Mouse (Mus musculus) CH12.LX (cell line): ENCODE measurements at regions not wholly inside any gene's neighbourhood (a gene's known extent, or its start where the extent isn't known, plus 50 kb on each side); places are given as distances from the start of the nearest gene placed in this dataset.
"Not testable (repeated sequence)": the region's sequence is repeated elsewhere in the genome, so short reads cannot be mapped to it uniquely, and the experiment has no call there.

Source experiments
- DNase-seq: peaks from one replicate; pipeline ENCODE4 v3.0.0-alpha.2; 2013; ENCODE audit errors: extremely low read depth
- H3K27ac ChIP-seq: 2 replicates; pipeline ENCODE4 v1.5.1; 2012; ENCODE audit warnings: low read depth, mild to moderate bottlenecking, control low read depth, moderate library complexity; ENCODE audit not compliant: insufficient read depth
- H3K27me3 ChIP-seq: replicated peaks from 2 replicates; pipeline ENCODE3; 2012; ENCODE audit warnings: inconsistent platforms
- H3K36me3 ChIP-seq, 2 experiments: replicated peaks in 1 of 2; 2 replicates each; pipeline versions ENCODE3 to v1.6.1; 2012; ENCODE audit warnings: inconsistent platforms in 1 of 2, low read length in 1 of 2, mild to moderate bottlenecking in 1 of 2, mixed read lengths in 1 of 2, moderate library complexity in 1 of 2; ENCODE audit not compliant: control insufficient read depth in 1 of 2, insufficient read depth in 1 of 2
- H3K4me1 ChIP-seq, 2 experiments: 2 replicates each; pipeline ENCODE4 v1.6.1; 2012; ENCODE audit warnings: inconsistent platforms in 1 of 2, moderate library complexity in 1 of 2; ENCODE audit not compliant: insufficient read depth in 2 of 2, control insufficient read depth in 1 of 2
- H3K4me2 ChIP-seq: 2 replicates; pipeline ENCODE4 v1.6.1; 2012; ENCODE audit warnings: low read depth, mild to moderate bottlenecking, control low read depth; ENCODE audit not compliant: poor library complexity, insufficient read depth, severe bottlenecking
- H3K4me3 ChIP-seq, 3 experiments: fragments of 150-350 bp in 1 of 3; sonication (generic) in 1 of 3; replicated peaks in 1 of 3; 2 replicates each; pipeline versions ENCODE3 to v1.5.1; 2011 to 2012; ENCODE audit warnings: low read depth in 2 of 3, low read length in 2 of 3, mild to moderate bottlenecking in 2 of 3, moderate library complexity in 2 of 3, control low read depth in 1 of 3, improper control_type of control experiment in 1 of 3, inconsistent platforms in 1 of 3, mixed read lengths in 1 of 3; ENCODE audit not compliant: poor library complexity in 1 of 3
- H3K79me2 ChIP-seq: replicated peaks from 2 replicates; pipeline ENCODE4 v1.6.1; 2012; ENCODE audit warnings: mild to moderate bottlenecking, moderate library complexity; ENCODE audit not compliant: control insufficient read depth, poor library complexity, insufficient read depth, severe bottlenecking; ENCODE audit errors: extremely low read depth
- H3K9ac ChIP-seq: 2 replicates; pipeline ENCODE4 v1.6.1; 2012; ENCODE audit warnings: low read depth, mild to moderate bottlenecking, control low read depth, moderate library complexity; ENCODE audit not compliant: insufficient read depth
- H3K9me3 ChIP-seq: replicated peaks from 2 replicates; pipeline ENCODE3; 2012; ENCODE audit warnings: low read length, inconsistent platforms, mixed read lengths
- BHLHE40 ChIP-seq: IDR thresholded peaks from 2 replicates; pipeline ENCODE4 v1.6.1; 2011; ENCODE audit warnings: mild to moderate bottlenecking, low read depth, low read length, improper control_type of control experiment
- CHD1 ChIP-seq: IDR thresholded peaks from 2 replicates; pipeline ENCODE4 v1.6.1; 2012; ENCODE audit warnings: low read depth, low read length, improper control_type of control experiment, inconsistent platforms
- CTCF ChIP-seq, 2 experiments: IDR thresholded peaks in 1 of 2; conservative IDR thresholded peaks in 1 of 2; 2 replicates each; pipeline ENCODE4 v1.5.1; 2011 to 2012; ENCODE audit warnings: low read depth in 2 of 2, low read length in 2 of 2, improper control_type of control experiment in 1 of 2, inconsistent platforms in 1 of 2, mild to moderate bottlenecking in 1 of 2, moderate library complexity in 1 of 2
- E2F4 ChIP-seq: IDR thresholded peaks from 2 replicates; pipeline ENCODE4 v1.6.1; 2011; ENCODE audit warnings: low read depth, low read length, improper control_type of control experiment; ENCODE audit not compliant: insufficient replicate concordance
- ELF1 ChIP-seq: IDR thresholded peaks from 2 replicates; pipeline ENCODE4 v1.6.1; 2014; ENCODE audit warnings: low read depth, mild to moderate bottlenecking, inconsistent platforms, low read length, improper control_type of control experiment
- ETS1 ChIP-seq: conservative IDR thresholded peaks from 2 replicates; pipeline ENCODE4 v1.6.1; 2012; ENCODE audit warnings: low read depth, mild to moderate bottlenecking, inconsistent platforms, low read length, improper control_type of control experiment, moderate library complexity
- HCFC1 ChIP-seq: IDR thresholded peaks from 2 replicates; pipeline ENCODE4 v1.6.1; 2012; ENCODE audit warnings: low read depth, mild to moderate bottlenecking, inconsistent platforms, low read length, improper control_type of control experiment
- IRF4 ChIP-seq: IDR thresholded peaks from 2 replicates; pipeline ENCODE4 v1.6.1; 2014; ENCODE audit warnings: low read depth, mild to moderate bottlenecking, inconsistent platforms, low read length, improper control_type of control experiment
- MAFK ChIP-seq: IDR thresholded peaks from 2 replicates; pipeline ENCODE4 v1.6.1; 2011; ENCODE audit warnings: low read length, improper control_type of control experiment; ENCODE audit not compliant: insufficient replicate concordance
- MYC ChIP-seq: IDR thresholded peaks from 2 replicates; pipeline ENCODE4 v1.6.1; 2011; ENCODE audit warnings: low read depth, mild to moderate bottlenecking, improper control_type of control experiment, low read length
- NELFE ChIP-seq: IDR thresholded peaks from 2 replicates; pipeline ENCODE4 v1.6.1; 2011; ENCODE audit warnings: low read depth, low read length, improper control_type of control experiment
- POLR2A ChIP-seq: IDR thresholded peaks from 2 replicates; pipeline ENCODE4 v1.6.1; 2011; ENCODE audit warnings: low read depth, mild to moderate bottlenecking, improper control_type of control experiment, low read length
- SIN3A ChIP-seq: IDR thresholded peaks from 2 replicates; pipeline ENCODE4 v1.6.1; 2012; ENCODE audit warnings: low read length, improper control_type of control experiment, inconsistent platforms
- TCF12 ChIP-seq: IDR thresholded peaks from 2 replicates; pipeline ENCODE4 v1.6.1; 2014; ENCODE audit warnings: low read depth, mild to moderate bottlenecking, inconsistent platforms, low read length, improper control_type of control experiment
- UBTF ChIP-seq: IDR thresholded peaks from 2 replicates; pipeline ENCODE4 v1.6.1; 2012; ENCODE audit warnings: low read depth, mild to moderate bottlenecking, inconsistent platforms, low read length, improper control_type of control experiment, moderate library complexity
- USF1 ChIP-seq: IDR thresholded peaks from 2 replicates; pipeline ENCODE4 v1.6.1; 2014; ENCODE audit warnings: low read depth, mild to moderate bottlenecking, inconsistent platforms, low read length, improper control_type of control experiment
- ZC3H11A ChIP-seq: IDR thresholded peaks from 2 replicates; pipeline ENCODE4 v1.6.1; 2012; ENCODE audit warnings: low read depth, mild to moderate bottlenecking, inconsistent platforms, low read length, improper control_type of control experiment
- ZKSCAN1 ChIP-seq: IDR thresholded peaks from 2 replicates; pipeline ENCODE4 v1.6.1; 2012; ENCODE audit warnings: low read depth, inconsistent platforms, low read length, improper control_type of control experiment, borderline replicate concordance
- ZMIZ1 ChIP-seq: IDR thresholded peaks from 2 replicates; pipeline ENCODE4 v1.6.1; 2012; ENCODE audit warnings: low read depth, mild to moderate bottlenecking, inconsistent platforms, low read length, improper control_type of control experiment
- ZNF384 ChIP-seq: IDR thresholded peaks from 2 replicates; pipeline ENCODE4 v1.6.1; 2012; ENCODE audit warnings: low read depth, low read length, improper control_type of control experiment, inconsistent platforms
- dilution Hi-C: fragments of 300-500 bp; cut with MboI; formaldehyde crosslinking; loops from 2 replicates; pipeline ENCODE4 v1.14.3; 2020; ENCODE audit warnings: low sequenced_read_pairs; ENCODE audit not compliant: extremely low pct_unique_long_range_greater_than_20kb, extremely low pct_ligation_motif_present
- in situ Hi-C: fragments of 300-500 bp; cut with MboI; formaldehyde crosslinking; loops from 3 replicates; pipeline ENCODE4 v1.14.3; 2019; ENCODE audit warnings: low sequenced_read_pairs, low pct_ligation_motif_present, low pct_unique_long_range_greater_than_20kb, mixed read lengths

DNA sequence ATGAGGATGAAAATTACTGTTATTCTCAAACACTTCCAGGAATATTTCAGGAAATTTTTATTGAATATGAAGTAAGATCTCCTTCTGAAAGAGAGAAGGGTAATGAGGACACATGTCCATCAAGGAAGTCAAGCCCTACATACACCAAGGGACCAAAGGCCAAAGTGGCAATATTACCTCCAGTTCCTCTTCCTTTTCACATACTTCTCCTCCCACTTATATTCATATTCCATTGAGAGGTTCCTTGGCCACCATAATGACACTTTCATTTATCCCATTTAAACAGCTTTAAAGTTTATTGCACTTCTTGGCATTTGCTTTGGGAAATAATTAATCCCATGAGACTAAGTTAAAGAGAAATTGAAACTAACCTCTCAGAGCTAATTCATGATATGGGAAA, 70.9 kb downstream of the Ccdc71l start:
- H3K4me3 ChIP-seq: no peak overlapping the region
- no peak overlapping the region for H3K4me2 ChIP-seq
- TF ChIP-seq NELFE: no peak
- TF ChIP-seq ELF1: no peak
- no peak for TF ChIP-seq CTCF (conservative IDR thresholded peaks at IDR 0.05 in 1 of 2, IDR thresholded peaks at IDR 0.05 in 1 of 2; ENCODE audit: low read depth in 2 of 2, low read length in 2 of 2)
- no peak for TF ChIP-seq ZKSCAN1
- TF ChIP-seq USF1: no peak
- no peak for TF ChIP-seq HCFC1
- TF ChIP-seq ZNF384: no peak
- no peak for TF ChIP-seq MAFK
- TF ChIP-seq IRF4: no peak
- no peaks in the 10 kb centered on the region for H3K79me2 ChIP-seq
- dilution Hi-C loops (no loop called here), in situ Hi-C loops (no loop called here)
- no peaks in the 10 kb centered on the region for H3K4me1 ChIP-seq
- no peak overlapping the region for H3K9ac ChIP-seq
- no peaks in the 10 kb centered on the region for H3K36me3 ChIP-seq
- H3K9me3 ChIP-seq: no peaks in the 10 kb centered on the region
- DNase-seq: no peak
- H3K27me3 ChIP-seq: no peaks in the 10 kb centered on the region
- no peak overlapping the region for H3K27ac ChIP-seq

DNA sequence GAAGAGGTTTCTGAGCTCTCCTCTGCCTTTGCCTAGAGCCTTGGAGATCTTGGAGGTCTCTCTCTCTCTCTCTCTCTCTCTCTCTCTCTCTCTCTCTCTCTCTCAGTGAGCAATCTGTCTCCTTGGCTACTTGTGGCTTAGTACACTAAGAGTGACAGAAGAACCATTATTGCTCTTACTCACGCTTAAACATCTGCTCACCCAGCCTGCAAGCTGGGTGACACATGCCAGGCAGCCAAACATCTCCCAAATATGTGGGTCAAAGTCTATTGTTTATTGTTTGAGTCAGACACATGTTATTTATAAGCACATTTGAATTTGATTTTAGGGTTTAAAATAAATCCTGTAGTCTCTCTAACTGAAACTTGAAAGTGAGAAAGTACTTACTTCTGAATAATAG, 72.7 kb downstream of the Ccdc71l start:
- Histone ChIP-seq H3K36me3 (no peaks in the 10 kb centered on the region), H3K27ac (no peak overlapping the region), H3K4me3 (no peak overlapping the region), H3K9me3 (no peaks in the 10 kb centered on the region), H3K4me1 (no peaks in the 10 kb centered on the region), H3K4me2 (no peak overlapping the region), H3K79me2 (no peaks in the 10 kb centered on the region), H3K27me3 (no peaks in the 10 kb centered on the region), H3K9ac (no peak overlapping the region)
- TF ChIP-seq USF1: no peak
- TF ChIP-seq ZC3H11A: no peak
- no peak for TF ChIP-seq ELF1
- no peak for TF ChIP-seq ETS1
- TF ChIP-seq CHD1: no peak
- TF ChIP-seq SIN3A: no peak
- TF ChIP-seq TCF12: no peak
- TF ChIP-seq UBTF: no peak
- no peak for TF ChIP-seq IRF4
- no peak for TF ChIP-seq POLR2A
- no peak for DNase-seq
- dilution Hi-C loops: no loop called here
- in situ Hi-C loops: no loop called here

DNA sequence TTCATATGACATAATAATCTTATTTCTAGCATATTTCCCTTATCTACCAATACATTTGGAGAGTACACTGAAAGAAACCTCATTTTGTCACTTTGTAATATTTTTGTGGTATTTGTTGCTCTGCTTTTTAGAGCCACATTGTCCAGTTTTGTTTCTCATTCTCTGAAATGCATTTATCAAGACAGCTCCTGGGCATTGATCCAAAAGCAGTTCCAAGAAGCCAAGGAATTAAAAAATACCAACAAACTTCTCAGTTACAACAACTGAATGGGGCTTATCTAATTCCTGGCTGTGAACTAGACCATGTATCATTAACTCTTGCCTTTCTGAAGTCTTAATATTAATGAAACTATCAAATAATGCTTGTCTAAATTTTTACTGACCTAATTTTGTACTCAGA, 76.3 kb downstream of the Ccdc71l start:
- in situ Hi-C loops: no loop called here

DNA sequence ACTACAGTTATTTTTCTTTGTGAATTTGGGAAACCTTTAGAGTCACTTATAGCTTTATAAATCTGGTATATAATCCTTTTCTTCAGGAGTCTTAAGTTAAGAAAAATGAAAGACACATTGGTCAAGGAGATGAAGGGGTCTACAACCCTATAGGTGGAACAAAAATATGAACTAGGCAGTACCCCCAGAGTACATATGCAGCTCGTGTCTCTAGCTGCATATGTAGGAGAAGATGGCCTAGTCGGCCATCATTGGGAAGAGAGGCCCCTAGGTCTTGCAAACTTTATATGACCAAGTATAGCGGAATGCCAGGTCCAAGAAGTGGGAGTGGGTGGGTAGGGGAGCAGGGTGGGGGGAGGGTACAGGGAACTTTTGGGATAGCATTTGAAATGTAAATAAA, 76.7 kb downstream of the Ccdc71l start:
- H3K27me3 ChIP-seq, DNase-seq, H3K9ac ChIP-seq, dilution Hi-C loops, H3K36me3 ChIP-seq, H3K4me1 ChIP-seq, H3K4me2 ChIP-seq, H3K27ac ChIP-seq, H3K9me3 ChIP-seq, H3K79me2 ChIP-seq, H3K4me3 ChIP-seq, in situ Hi-C loops: not testable (repeated sequence)

More for the DNA sequence above, 76.3 kb downstream of the Ccdc71l start:
- H3K36me3 ChIP-seq: no peaks in the 10 kb centered on the region
- no peaks in the 10 kb centered on the region for H3K9me3 ChIP-seq
- H3K4me3 ChIP-seq: no peak overlapping the region
- H3K9ac ChIP-seq: no peak overlapping the region
- no peak overlapping the region for H3K27ac ChIP-seq
- no peaks in the 10 kb centered on the region for H3K4me1 ChIP-seq
- H3K79me2 ChIP-seq: no peaks in the 10 kb centered on the region
- dilution Hi-C loops: no loop called here
- no peaks in the 10 kb centered on the region for H3K27me3 ChIP-seq
- no peak overlapping the region for H3K4me2 ChIP-seq
- no peak for DNase-seq
- TF ChIP-seq BHLHE40: no peak
- no peak for TF ChIP-seq UBTF
- no peak for TF ChIP-seq MYC
- TF ChIP-seq ZMIZ1: no peak
- no peak for TF ChIP-seq MAFK
- TF ChIP-seq E2F4: no peak
